Mouse (Mus musculus) left cerebral cortex, adult 8-10 months (tissue): ENCODE measurements around the gene Smg6. TPM values are rescaled to one million over a fixed set of nuclear protein-coding genes. Genes with fewer than 3 reads are reported as not detected.

ENCODE experiments used
- DNase-seq, 2 experiments: peaks; one replicate each; pipeline ENCODE4 v3.0.0; 2022; ENCODE audit warnings: low spot score in 2 of 2
- total RNA-seq, 4 experiments: library from RNA; stranded (reverse); gene quantifications; 2 replicates each; pipeline ENCODE4 v1.2.4; 2022

The Smg6 gene
- total RNA-seq, 4 experiments from 2014 or later, result 30.7 to 33.6 (median 31.9) TPM

GRCm38 (mm10) chr11:75184986-75185385 lies 259.4 kb downstream of the Smg6 start:
- DNase-seq, result no peak

DNA sequence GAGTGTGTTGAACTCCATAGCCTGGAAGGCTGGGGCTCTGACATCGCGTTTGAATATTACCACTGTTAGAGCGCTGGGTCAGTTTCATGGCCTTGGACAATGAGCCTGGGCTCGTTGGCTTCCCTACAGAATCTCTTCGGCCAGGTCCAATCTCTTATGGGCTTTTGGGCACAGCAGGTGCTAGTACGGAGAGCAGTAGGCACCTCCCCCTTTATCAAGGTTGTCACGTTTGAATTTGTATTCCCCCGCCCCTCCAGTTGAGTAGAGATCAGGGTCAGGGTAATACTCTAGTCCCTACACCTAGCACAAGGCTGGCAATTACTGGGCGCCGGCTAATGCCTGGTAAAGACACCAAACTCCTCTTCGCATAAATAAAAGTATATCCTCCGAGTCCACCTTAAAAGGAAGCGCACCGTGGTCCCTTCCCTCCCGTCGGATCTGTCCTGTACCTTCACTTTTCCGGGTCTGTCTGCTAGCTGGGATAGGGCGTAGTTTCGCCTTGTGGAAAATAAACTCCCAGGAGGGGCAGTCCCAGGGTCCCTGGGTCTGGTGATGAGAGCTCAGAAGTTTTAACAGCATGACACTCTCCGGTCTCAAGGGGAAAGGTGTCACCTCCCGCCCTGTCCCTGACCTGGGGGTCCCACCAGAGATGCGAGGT lies 264.2 kb downstream of the Smg6 start:
- no peak for DNase-seq

GRCm38 (mm10) chr11:75190371-75190724 lies 264.7 kb downstream of the Smg6 start:
- DNase-seq, result peak in 1 of 2 experiments; percentile 73

DNA sequence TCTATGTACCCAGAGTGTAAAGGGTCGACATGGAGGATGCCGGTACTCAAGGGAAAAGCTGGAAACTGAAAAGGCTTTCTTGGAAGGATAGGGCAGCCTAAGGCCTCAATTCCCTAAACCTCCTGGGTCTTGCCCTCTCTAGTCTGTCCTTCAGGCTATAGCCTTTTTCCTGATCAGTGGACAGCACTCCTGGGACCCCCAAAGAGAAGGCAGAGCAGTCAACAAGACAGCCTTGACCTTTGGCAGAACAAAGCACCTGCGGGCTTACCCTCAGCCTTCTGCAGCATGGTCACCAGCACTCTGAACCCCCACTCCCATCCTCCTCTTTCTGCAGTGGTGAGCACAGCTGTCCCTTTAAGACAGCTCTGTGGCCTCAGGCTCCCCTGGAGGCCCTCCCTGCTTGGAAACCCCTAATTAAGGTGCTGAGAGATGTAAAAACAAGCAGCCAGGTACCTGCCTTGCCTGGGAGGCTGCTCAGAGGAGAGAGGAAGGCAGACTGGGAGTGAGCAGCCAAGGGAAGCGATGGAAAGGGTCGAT lies 265.4 kb downstream of the Smg6 start, which contains the start of gene Dph1:
Gene Dph1 (minus strand): TSS at position 337 of the 537 bp plus-strand sequence.
- no peak for DNase-seq

DNA sequence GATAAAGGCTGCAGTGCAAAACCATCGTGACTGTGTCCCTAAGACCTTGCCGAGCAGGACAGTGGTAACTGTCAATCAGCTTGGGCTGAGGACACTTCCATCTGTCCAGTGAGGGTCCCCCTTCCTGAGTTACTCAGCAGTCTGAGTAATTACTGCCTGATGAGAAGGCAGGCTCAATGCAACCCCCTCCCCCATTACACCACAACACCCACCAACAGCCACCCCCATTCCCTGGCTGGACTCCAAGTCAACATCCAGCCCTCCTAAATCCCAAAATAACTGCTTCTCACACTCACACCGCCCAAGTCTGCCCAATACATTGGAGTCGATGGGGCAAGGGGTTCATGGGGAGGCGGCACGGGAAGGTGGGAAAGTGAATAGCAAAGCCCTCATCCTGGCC lies 266.2 kb downstream of the Smg6 start:
- no peak for DNase-seq

GRCm38 (mm10) chr11:75192336-75193214 lies 267.0 kb downstream of the Smg6 start:
- no peak for DNase-seq

- DNase-seq, result peak in 1 of 2 experiments; percentile 71
Observed at GRCm38 (mm10) chr11:75193256-75194071, 267.8 kb downstream of the Smg6 start, which contains the start of gene Rtn4rl1. Gene Rtn4rl1, plus strand, starts transcription at chr11:75193783.

GRCm38 (mm10) chr11:75194121-75194849 lies 268.7 kb downstream of the Smg6 start:
- DNase-seq, result no peak

DNA sequence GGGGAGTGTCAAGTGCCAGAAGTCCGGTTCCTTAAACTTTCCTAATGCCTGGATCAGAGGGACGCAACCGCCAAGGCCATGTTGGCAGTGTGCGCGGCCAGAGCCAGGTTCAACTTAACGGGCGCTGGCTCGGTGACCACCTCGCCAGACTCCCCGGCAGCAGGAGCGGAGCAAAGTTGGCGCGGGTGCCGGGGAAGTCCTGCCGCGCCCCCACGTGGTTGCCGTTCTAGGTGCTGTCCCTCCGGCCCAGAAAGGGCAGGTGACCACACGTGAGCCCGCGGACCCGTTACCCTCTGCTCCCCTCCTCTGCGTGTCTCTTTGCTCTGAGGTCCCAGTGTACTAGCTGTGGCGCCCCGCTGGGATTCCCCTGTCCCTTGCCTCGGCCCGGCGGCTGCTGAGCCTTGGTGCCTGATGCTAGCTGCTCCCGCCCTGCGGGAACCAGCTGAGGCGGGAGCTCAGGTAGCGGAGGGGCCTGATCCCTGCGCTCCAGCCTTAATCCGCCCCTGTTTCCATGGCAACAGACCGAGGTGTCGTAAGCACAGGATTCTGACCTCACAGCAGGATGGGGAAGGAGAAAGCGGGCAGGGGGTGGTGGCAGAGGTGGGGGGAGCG lies 269.3 kb downstream of the Smg6 start:
- no peak for DNase-seq

DNA sequence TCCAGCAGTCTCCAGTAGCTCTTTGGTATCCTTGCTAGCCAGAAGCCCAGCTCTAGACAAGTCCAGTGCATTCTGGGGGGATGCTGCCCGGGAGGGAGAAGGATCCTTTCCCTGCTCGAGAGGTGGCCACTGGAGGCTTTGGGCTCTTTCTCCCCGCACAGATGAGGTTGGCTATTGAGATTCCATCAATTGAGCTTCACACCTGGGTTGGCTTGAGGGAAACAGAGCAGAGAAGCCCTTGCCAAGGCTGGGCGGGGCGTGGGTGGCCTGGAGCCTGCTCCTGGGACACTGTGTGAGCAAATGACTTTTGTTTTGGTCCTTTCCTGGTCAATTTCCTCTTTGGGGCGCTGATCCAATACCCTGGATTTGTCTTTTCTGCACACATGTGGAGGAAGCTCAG lies 270.5 kb downstream of the Smg6 start:
- DNase-seq, result no peak

- DNase-seq, result no peak
Observed at GRCm38 (mm10) chr11:75197956-75198355, 272.3 kb downstream of the Smg6 start.

- no peak for DNase-seq
Observed at GRCm38 (mm10) chr11:75198792-75199191, 273.2 kb downstream of the Smg6 start.

DNA sequence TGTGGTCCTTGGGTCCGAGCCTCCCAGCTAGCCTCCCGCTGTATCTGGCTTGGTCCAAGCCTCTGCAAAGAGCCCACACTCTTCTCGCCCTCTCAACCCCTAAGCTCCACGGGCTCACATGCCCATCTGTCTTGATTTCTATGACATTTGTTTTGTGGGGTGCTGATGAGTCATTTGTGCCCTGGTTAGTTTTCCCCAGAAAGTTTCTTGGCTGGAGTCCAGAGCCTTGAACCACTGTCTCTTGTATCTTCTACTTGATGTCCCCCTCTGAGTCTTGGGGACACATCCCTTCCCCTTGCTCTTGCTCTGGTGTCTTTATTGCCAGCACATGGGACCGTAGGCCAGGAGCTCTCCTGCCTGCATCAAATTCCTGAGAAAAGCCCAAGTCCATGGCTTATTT lies 274.3 kb downstream of the Smg6 start:
- no peak for DNase-seq

DNA sequence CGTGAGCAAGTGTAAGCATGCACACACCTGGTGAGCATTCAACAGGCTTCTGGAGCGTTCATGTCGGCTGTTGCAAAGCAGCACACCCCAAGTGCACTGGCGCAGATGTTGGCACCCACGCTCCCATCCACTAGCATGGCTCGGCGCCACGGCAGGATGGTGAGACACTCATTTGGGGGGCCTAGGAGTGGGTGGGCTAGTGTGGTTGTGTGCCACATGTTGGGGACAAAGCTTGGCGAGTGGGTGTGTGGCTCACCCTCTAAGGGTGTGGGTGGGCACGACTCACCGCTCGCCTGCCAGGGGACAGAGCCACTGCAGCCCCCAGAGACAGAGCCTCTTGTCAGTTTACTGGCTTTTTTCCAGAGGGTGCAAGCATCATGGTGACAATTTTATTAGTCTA lies 275.3 kb downstream of the Smg6 start:
- DNase-seq, result peak in 1 of 2 experiments; percentile 90

DNA sequence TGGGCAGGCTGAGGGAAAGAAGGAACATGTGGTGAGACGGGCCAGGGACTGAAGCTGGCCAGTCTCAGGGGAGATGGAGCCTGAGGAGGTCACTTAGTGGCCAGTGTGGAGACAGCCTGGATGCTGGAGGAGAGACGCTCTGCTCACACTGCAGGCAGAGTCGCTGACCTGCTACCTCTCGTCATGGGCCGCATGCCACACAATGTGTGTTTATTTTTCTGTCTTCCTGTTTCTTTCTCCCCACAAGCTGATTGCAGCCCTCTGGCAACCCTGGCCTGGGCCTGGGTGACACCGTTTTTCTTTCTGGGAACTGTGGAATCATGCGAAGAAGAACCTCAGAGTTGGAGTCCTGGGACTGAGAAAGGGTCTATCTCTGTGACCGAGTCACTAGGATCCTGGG lies 276.1 kb downstream of the Smg6 start:
- no peak for DNase-seq

DNA sequence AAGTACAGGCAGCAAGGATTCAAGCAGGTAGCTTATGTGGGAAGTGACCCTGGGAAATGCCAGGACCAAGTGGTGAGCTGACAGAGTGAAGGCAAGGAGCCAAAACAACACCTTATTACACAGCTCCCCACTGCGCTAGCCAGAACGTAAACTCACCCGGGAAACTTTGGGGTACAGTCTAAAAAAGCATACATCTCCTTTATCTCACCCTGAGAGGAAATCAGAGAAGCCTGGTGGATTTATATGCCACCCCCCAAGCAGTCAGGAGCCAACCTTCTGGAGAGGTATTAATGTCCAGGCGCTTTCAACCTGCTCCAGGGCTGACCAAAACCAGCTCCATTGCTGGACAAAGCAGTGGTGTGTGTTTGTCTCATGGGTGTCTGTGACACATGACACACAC lies 278.3 kb downstream of the Smg6 start:
- DNase-seq, result no peak

- no peak for DNase-seq
Observed at GRCm38 (mm10) chr11:75204472-75204871, 278.8 kb downstream of the Smg6 start.

DNA sequence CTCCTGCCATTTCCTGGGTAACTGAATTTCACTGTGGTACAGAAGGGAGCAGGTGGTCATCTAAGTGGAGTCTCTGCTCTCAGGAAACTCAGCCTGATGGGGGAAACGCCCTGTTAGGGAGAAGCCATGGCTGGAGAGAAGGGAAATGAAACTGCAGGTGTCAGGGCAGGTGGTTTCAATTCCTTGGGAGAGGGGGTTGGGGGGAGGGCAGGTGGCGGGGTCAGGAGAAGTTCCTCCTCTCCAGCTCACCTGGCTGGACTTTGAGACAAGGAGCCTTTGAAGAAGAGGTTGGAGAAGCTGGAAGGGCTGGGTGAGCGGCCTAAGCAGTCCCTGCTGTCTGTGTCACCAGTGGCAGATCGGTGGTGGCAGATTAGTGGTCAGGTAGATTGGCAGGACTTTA lies 280.7 kb downstream of the Smg6 start:
- no peak for DNase-seq

- no peak for DNase-seq
Observed at GRCm38 (mm10) chr11:75209363-75209762, 283.7 kb downstream of the Smg6 start.

DNA sequence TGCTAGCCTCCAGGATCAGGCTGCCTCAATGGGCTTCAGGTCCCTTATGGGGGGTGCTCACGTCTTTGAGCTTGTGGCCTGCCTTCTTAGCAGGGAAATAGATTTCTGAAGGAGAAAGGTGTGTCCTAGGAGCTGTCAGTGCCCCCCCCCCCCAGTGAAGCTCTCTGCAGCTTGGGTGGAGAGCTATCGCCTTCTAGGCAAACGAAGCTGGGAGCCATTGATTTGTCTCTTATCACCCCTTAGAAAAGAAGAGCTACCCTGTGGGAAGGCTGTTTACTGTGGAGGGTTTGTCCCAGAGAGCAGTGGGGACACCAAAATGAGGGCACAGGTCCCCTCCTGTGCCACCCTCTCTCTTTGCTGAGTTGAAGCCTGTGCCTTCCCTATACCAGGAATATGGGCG lies 284.5 kb downstream of the Smg6 start:
- no peak for DNase-seq
